Mouse (Mus musculus): ENCODE results near the gene Eif1ad. TPM values are rescaled to one million over a fixed set of nuclear protein-coding genes. Genes with fewer than 3 reads are reported as not detected.

Gene Eif1ad
- polyA plus RNA-seq, 1 experiment: 26.8 TPM

- Histone ChIP-seq H3K4me1 (ENCODE audit: control insufficient read depth, insufficient read depth, low read length) (no peaks in the 10 kb centered on the region), H3K4me3 (ENCODE audit: insufficient read depth, low read length) (no peak overlapping the region), H3K27ac (ENCODE audit: insufficient read depth, low read length) (no peak overlapping the region)
- TF ChIP-seq POLR2A (IDR thresholded peaks at IDR 0.05; ENCODE audit: extremely low read depth, insufficient read depth, low read length): no peak
- TF ChIP-seq CTCF (IDR thresholded peaks at IDR 0.05; ENCODE audit: extremely low read depth, insufficient read depth, low read length): no peak
Observed at GRCm38 (mm10) chr19:5372724-5373123, 6.2 kb downstream of the Eif1ad start.

GRCm38 (mm10) chr19:5374177-5374576, 7.6 kb downstream of the Eif1ad start:
- no peak for TF ChIP-seq CTCF (IDR thresholded peaks at IDR 0.05; ENCODE audit: extremely low read depth, insufficient read depth, low read length)
- no peak for TF ChIP-seq POLR2A (IDR thresholded peaks at IDR 0.05; ENCODE audit: extremely low read depth, insufficient read depth, low read length)
- H3K27ac ChIP-seq (ENCODE audit: insufficient read depth, low read length): no peak overlapping the region
- H3K4me3 ChIP-seq (ENCODE audit: insufficient read depth, low read length): no peak overlapping the region
- H3K4me1 ChIP-seq (ENCODE audit: control insufficient read depth, insufficient read depth, low read length): no peaks in the 10 kb centered on the region

- no peak overlapping the region for H3K27ac ChIP-seq (ENCODE audit: insufficient read depth, low read length)
- H3K4me1 ChIP-seq (ENCODE audit: control insufficient read depth, insufficient read depth, low read length): no peaks in the 10 kb centered on the region
- TF ChIP-seq CTCF (IDR thresholded peaks at IDR 0.05; ENCODE audit: extremely low read depth, insufficient read depth, low read length) (no peak), POLR2A (IDR thresholded peaks at IDR 0.05; ENCODE audit: extremely low read depth, insufficient read depth, low read length) (no peak)
- H3K4me3 ChIP-seq (ENCODE audit: insufficient read depth, low read length): no peak overlapping the region
Observed at GRCm38 (mm10) chr19:5374748-5375147, 8.2 kb downstream of the Eif1ad start.

- Histone ChIP-seq H3K4me1 (ENCODE audit: control insufficient read depth, insufficient read depth, low read length) (no peaks in the 10 kb centered on the region), H3K27ac (ENCODE audit: insufficient read depth, low read length) (no peak overlapping the region), H3K4me3 (ENCODE audit: insufficient read depth, low read length) (no peak overlapping the region)
- TF ChIP-seq POLR2A (IDR thresholded peaks at IDR 0.05; ENCODE audit: extremely low read depth, insufficient read depth, low read length) (no peak), CTCF (IDR thresholded peaks at IDR 0.05; ENCODE audit: extremely low read depth, insufficient read depth, low read length) (no peak)
Observed at GRCm38 (mm10) chr19:5377446-5377845, 10.9 kb downstream of the Eif1ad start.

- TF ChIP-seq CTCF (IDR thresholded peaks at IDR 0.05; ENCODE audit: extremely low read depth, insufficient read depth, low read length) (no peak), POLR2A (IDR thresholded peaks at IDR 0.05; ENCODE audit: extremely low read depth, insufficient read depth, low read length) (no peak)
- peaks cover 1% of the 10 kb centered on the region; the same call in 1 of the 2 replicates for H3K4me1 ChIP-seq (ENCODE audit: control insufficient read depth, insufficient read depth, low read length)
- H3K27ac ChIP-seq (ENCODE audit: insufficient read depth, low read length): no peak overlapping the region
- H3K4me3 ChIP-seq (ENCODE audit: insufficient read depth, low read length): no peak overlapping the region
Observed at GRCm38 (mm10) chr19:5383326-5383725, 16.8 kb downstream of the Eif1ad start.

GRCm38 (mm10) chr19:5384715-5385114, 18.2 kb downstream of the Eif1ad start:
- Histone ChIP-seq H3K4me1 (ENCODE audit: control insufficient read depth, insufficient read depth, low read length) (peaks cover 3% of the 10 kb centered on the region), H3K27ac (ENCODE audit: insufficient read depth, low read length) (no peak overlapping the region)
- TF ChIP-seq CTCF (IDR thresholded peaks at IDR 0.05; ENCODE audit: extremely low read depth, insufficient read depth, low read length): no peak
- TF ChIP-seq POLR2A (IDR thresholded peaks at IDR 0.05; ENCODE audit: extremely low read depth, insufficient read depth, low read length): no peak

GRCm38 (mm10) chr19:5388011-5388441, 21.5 kb downstream of the Eif1ad start:
- Histone ChIP-seq H3K4me1 (ENCODE audit: control insufficient read depth, insufficient read depth, low read length) (peaks cover 3% of the 10 kb centered on the region), H3K27ac (ENCODE audit: insufficient read depth, low read length) (peak overlapping the region; percentile 82), H3K4me3 (ENCODE audit: insufficient read depth, low read length) (peak overlapping the region; percentile 98)
- TF ChIP-seq POLR2A (IDR thresholded peaks at IDR 0.05; ENCODE audit: extremely low read depth, insufficient read depth, low read length) (no peak), CTCF (IDR thresholded peaks at IDR 0.05; ENCODE audit: extremely low read depth, insufficient read depth, low read length) (no peak)

More at GRCm38 (mm10) chr19:5384715-5385114, 18.2 kb downstream of the Eif1ad start:
- no peak overlapping the region for H3K4me3 ChIP-seq (ENCODE audit: insufficient read depth, low read length)

GRCm38 (mm10) chr19:5388588-5389242, 22.2 kb downstream of the Eif1ad start, which contains the start of gene Sart1:
Gene Sart1 (minus strand): TSS chr19:5388703.
- peak; percentile 92 for TF ChIP-seq POLR2A (IDR thresholded peaks at IDR 0.05; ENCODE audit: extremely low read depth, insufficient read depth, low read length)
- TF ChIP-seq CTCF (IDR thresholded peaks at IDR 0.05; ENCODE audit: extremely low read depth, insufficient read depth, low read length): no peak
- Histone ChIP-seq H3K4me3 (ENCODE audit: insufficient read depth, low read length) (peak within 1 kb of the TSS; percentile 98), H3K4me1 (ENCODE audit: control insufficient read depth, insufficient read depth, low read length) (peaks cover 3% of the 10 kb centered on the region), H3K27ac (ENCODE audit: insufficient read depth, low read length) (peak within 1 kb of the TSS; percentile 89)

GRCm38 (mm10) chr19:5389647-5390046, 23.1 kb downstream of the Eif1ad start:
- Histone ChIP-seq H3K4me1 (ENCODE audit: control insufficient read depth, insufficient read depth, low read length) (peaks cover 3% of the 10 kb centered on the region), H3K27ac (ENCODE audit: insufficient read depth, low read length) (no peak overlapping the region), H3K4me3 (ENCODE audit: insufficient read depth, low read length) (peak overlapping the region; percentile 98)
- no peak for TF ChIP-seq CTCF (IDR thresholded peaks at IDR 0.05; ENCODE audit: extremely low read depth, insufficient read depth, low read length)
- TF ChIP-seq POLR2A (IDR thresholded peaks at IDR 0.05; ENCODE audit: extremely low read depth, insufficient read depth, low read length): no peak

GRCm38 (mm10) chr19:5390416-5390815, 23.9 kb downstream of the Eif1ad start:
- TF ChIP-seq POLR2A (IDR thresholded peaks at IDR 0.05; ENCODE audit: extremely low read depth, insufficient read depth, low read length): no peak
- TF ChIP-seq CTCF (IDR thresholded peaks at IDR 0.05; ENCODE audit: extremely low read depth, insufficient read depth, low read length): no peak
- Histone ChIP-seq H3K4me3 (ENCODE audit: insufficient read depth, low read length) (no peak overlapping the region), H3K27ac (ENCODE audit: insufficient read depth, low read length) (no peak overlapping the region), H3K4me1 (ENCODE audit: control insufficient read depth, insufficient read depth, low read length) (peaks cover 3% of the 10 kb centered on the region)
